Mouse (Mus musculus) lung, postnatal 25 days (tissue): ENCODE measurements around the gene Mef2c.
A peak's percentile ranks its signal among the peaks of the same experiment; 100 is the strongest.

ENCODE experiments used
- DNase-seq: peaks from one replicate; pipeline ENCODE4 v3.0.0; 2022; ENCODE audit warnings: low spot score

Gene Mef2c

GRCm38 (mm10) chr13:83524159-83524901 is 20.5 kb downstream of the Mef2c start:
- peak; percentile 54 for DNase-seq

- no peak for DNase-seq
Measured at GRCm38 (mm10) chr13:83524902-83525715, 21.3 kb downstream of the Mef2c start.

GRCm38 (mm10) chr13:83525716-83526005 is 21.8 kb downstream of the Mef2c start:
- no peak for DNase-seq

- DNase-seq: no peak
Measured at GRCm38 (mm10) chr13:83526066-83526465, 22.2 kb downstream of the Mef2c start.

- no peak for DNase-seq
Measured at GRCm38 (mm10) chr13:83527921-83528320, 24.1 kb downstream of the Mef2c start.

GRCm38 (mm10) chr13:83529729-83530314 is 26.0 kb downstream of the Mef2c start:
- no peak for DNase-seq

- no peak for DNase-seq
Measured at GRCm38 (mm10) chr13:83530889-83531288, 27.1 kb downstream of the Mef2c start.

- peak; percentile 50 for DNase-seq
Measured at GRCm38 (mm10) chr13:83531968-83532591, 28.2 kb downstream of the Mef2c start.

- DNase-seq: no peak
Measured at GRCm38 (mm10) chr13:83536361-83536760, 32.5 kb downstream of the Mef2c start.

GRCm38 (mm10) chr13:83537163-83537562 is 33.3 kb downstream of the Mef2c start:
- DNase-seq: no peak

GRCm38 (mm10) chr13:83539921-83540320 is 36.1 kb downstream of the Mef2c start:
- DNase-seq: no peak

GRCm38 (mm10) chr13:83542666-83543065 is 38.8 kb downstream of the Mef2c start:
- DNase-seq: no peak

GRCm38 (mm10) chr13:83544707-83545106 is 40.9 kb downstream of the Mef2c start:
- no peak for DNase-seq

- no peak for DNase-seq
Measured at GRCm38 (mm10) chr13:83546876-83547275, 43.0 kb downstream of the Mef2c start.

GRCm38 (mm10) chr13:83551259-83551658 is 47.4 kb downstream of the Mef2c start:
- no peak for DNase-seq

- DNase-seq: no peak
Measured at GRCm38 (mm10) chr13:83552051-83552450, 48.2 kb downstream of the Mef2c start.

GRCm38 (mm10) chr13:83563261-83563660 is 59.4 kb downstream of the Mef2c start:
- DNase-seq: no peak

- no peak for DNase-seq
Measured at GRCm38 (mm10) chr13:83565732-83566131, 61.9 kb downstream of the Mef2c start.

- peak; percentile 42 for DNase-seq
Measured at GRCm38 (mm10) chr13:83566180-83566579, 62.3 kb downstream of the Mef2c start.

- no peak for DNase-seq
Measured at GRCm38 (mm10) chr13:83566834-83567534, 63.1 kb downstream of the Mef2c start.

- no peak for DNase-seq
Measured at GRCm38 (mm10) chr13:83567681-83568080, 63.8 kb downstream of the Mef2c start.

- no peak for DNase-seq
Measured at GRCm38 (mm10) chr13:83568759-83569256, 65.0 kb downstream of the Mef2c start.
